In genomic region chr16:62826156-62827001, GRCm38 (mm10) we compare ENCODE assay signal across 9 mouse cellular contexts. TPM values are rescaled to one million over a fixed set of nuclear protein-coding genes. Genes with fewer than 3 reads are reported as not detected.
DNase-seq lines count a peak whose midpoint lies in the region; ATAC-seq lines count a peak whose summit lies in the region.
"Had no signal": no experiment of that assay in that cellular context is flagged by ENCODE, and none has a peak within 500 bp of the region (broad histone marks: within the 10 kb centered on the region; RNA-seq: fewer than 3 reads in every experiment).

No protein-coding gene starts in this region.

- DNase-seq in heart, postnatal 10 days, result peak; percentile 18 to 52
- no peak for DNase-seq in heart, postnatal 4 days
- peak; percentile 76 for DNase-seq in 3T3-L1 (ENCODE audit: low read depth, low spot score)
- DNase-seq in ES-CJ7 (ENCODE audit: low read depth, low spot score), result peak; percentile 54
- DNase-seq in urinary bladder, adult 18-20 months (ENCODE audit: low spot score in 2 of 2), result no peak
- no peak for DNase-seq in gastrocnemius, postnatal 36 days

- H3K4me2 ChIP-seq in midbrain, embryonic 12.5 days (replicated peaks), result no peak overlapping the region

- 80% methylated on average over 12 of the region's 12 CpGs for WGBS in midbrain, embryonic 12.5 days

- 0 out of 2 replicates have a peak, but pooled peaks have one; percentile 59 for ATAC-seq in erythroid progenitor cell, adult 5-6 weeks (replicated peaks; ENCODE audit: low FRiP score, poor library complexity, severe bottlenecking)
- peak; percentile 44; the same call in 1 of the 2 replicates for ATAC-seq in midbrain, embryonic 12.5 days (ENCODE audit: low FRiP score, low read depth)

- H3K9ac ChIP-seq in midbrain, embryonic 12.5 days (replicated peaks), result no peak overlapping the region

- intact Hi-C loops in heart, postnatal 10 days (cut with DNase I), result loop anchor here (2.0 to 10.0 kb wide), 2 partner anchors 44 to 322 kb away; no protein-coding TSS in a partner anchor
- intact Hi-C loops in gastrocnemius, postnatal 36 days (cut with DNase I), result loop anchor here (5.0 kb wide), 1 partner anchor 44 kb away; no protein-coding TSS in a partner anchor

- no peaks in the 10 kb centered on the region for H3K9me3 ChIP-seq in midbrain, embryonic 12.5 days

- H3K4me1 ChIP-seq in midbrain, embryonic 12.5 days, result no peaks in the 10 kb centered on the region

- no peaks in the 10 kb centered on the region for H3K36me3 ChIP-seq in midbrain, embryonic 12.5 days

- no peak overlapping the region for H3K4me3 ChIP-seq in midbrain, embryonic 12.5 days

- H3K27me3 ChIP-seq in midbrain, embryonic 12.5 days, result no peaks in the 10 kb centered on the region

- no peak overlapping the region for H3K27ac ChIP-seq in midbrain, embryonic 12.5 days (replicated peaks)
- H3K27ac ChIP-seq: macrophage had no signal

RNA-seq across cellular contexts. Expression of gene Stx19, which starts 11.9 kb away (rescaled TPM):
- total RNA-seq in heart, postnatal 10 days (2021), result not detected
- not detected for total RNA-seq in heart, postnatal 4 days (2021)
- not detected in 2 replicates for total RNA-seq in erythroid progenitor cell, adult 5-6 weeks (2015; ENCODE audit: low replicate concordance)
- not detected in 2 replicates for total RNA-seq in erythroid progenitor cell, adult 5-6 weeks (2017; ENCODE audit: low replicate concordance)
- 0.45 and 0.60 TPM in 2 replicates for polyA plus RNA-seq in midbrain, embryonic 12.5 days (2016; fragmentation: Nextera tagmentation; extraction: Ambion mirVana)
- total RNA-seq in gastrocnemius, postnatal 36 days (2021), result not detected
- polyA plus RNA-seq: macrophage had no signal

RNA-seq across cellular contexts. Expression of gene Arl13b, which starts 20.5 kb away (rescaled TPM):
- total RNA-seq in heart, postnatal 10 days (2021), result 10 to 100 TPM in 1 of 2 experiments, 1 to 10 TPM in 1; 9.8 to 11.3 TPM
- 10 to 100 TPM in 1 of 2 experiments, 1 to 10 TPM in 1; 9.6 to 14.0 TPM for total RNA-seq in heart, postnatal 4 days (2021)
- 0.72 and 3.8 TPM in 2 replicates for total RNA-seq in erythroid progenitor cell, adult 5-6 weeks (2015; ENCODE audit: low replicate concordance)
- total RNA-seq in erythroid progenitor cell, adult 5-6 weeks (2017; ENCODE audit: low replicate concordance), result 1.5 and 5.7 TPM in 2 replicates
- 16.0 and 17.4 TPM in 2 replicates for polyA plus RNA-seq in midbrain, embryonic 12.5 days (2016; fragmentation: Nextera tagmentation; extraction: Ambion mirVana)
- 1 to 10 TPM; 2.7 to 3.3 TPM for total RNA-seq in gastrocnemius, postnatal 36 days (2021)

RNA-seq across cellular contexts. Expression of gene Pros1, which starts 27.7 kb away (rescaled TPM):
- total RNA-seq in heart, postnatal 10 days (2021), result 10 to 100 TPM; 24.4 to 27.8 TPM
- total RNA-seq in heart, postnatal 4 days (2021), result 10 to 100 TPM; 18.3 to 21.0 TPM
- 2.2 and 3.4 TPM in 2 replicates for total RNA-seq in erythroid progenitor cell, adult 5-6 weeks (2015; ENCODE audit: low replicate concordance)
- 2.8 and 3.0 TPM in 2 replicates for total RNA-seq in erythroid progenitor cell, adult 5-6 weeks (2017; ENCODE audit: low replicate concordance)
- polyA plus RNA-seq in midbrain, embryonic 12.5 days (2016; fragmentation: Nextera tagmentation; extraction: Ambion mirVana), result 14.0 and 18.4 TPM in 2 replicates
- total RNA-seq in gastrocnemius, postnatal 36 days (2021), result 1 to 10 TPM; 6.1 TPM

RNA-seq across cellular contexts. Expression of gene Nsun3, which starts 39.8 kb away (rescaled TPM):
- total RNA-seq in heart, postnatal 10 days (2021), result 10 to 100 TPM; 10.3 to 11.9 TPM
- 10 to 100 TPM in 1 of 2 experiments, 1 to 10 TPM in 1; 9.2 to 10.3 TPM for total RNA-seq in heart, postnatal 4 days (2021)
- 9.6 and 66.3 TPM in 2 replicates for total RNA-seq in erythroid progenitor cell, adult 5-6 weeks (2015; ENCODE audit: low replicate concordance)
- 6.5 and 7.9 TPM in 2 replicates for total RNA-seq in erythroid progenitor cell, adult 5-6 weeks (2017; ENCODE audit: low replicate concordance)
- polyA plus RNA-seq in midbrain, embryonic 12.5 days (2016; fragmentation: Nextera tagmentation; extraction: Ambion mirVana), result 12.1 and 12.8 TPM in 2 replicates
- 1 to 10 TPM; 6.0 to 6.8 TPM for total RNA-seq in gastrocnemius, postnatal 36 days (2021)

Comparison
In these comparisons a context has a peak if more than half of its experiments do, and no peak if none do; other contexts are left out.
1. DNase-seq: peak in heart, postnatal 10 days (2 of 2), 3T3-L1 (single experiment) and ES-CJ7 (single experiment); none in heart, postnatal 4 days (single experiment), urinary bladder, adult 18-20 months (0 of 2) and gastrocnemius, postnatal 36 days (0 of 2).